Mouse (Mus musculus): Measurements from ENCODE around the gene Adgb.

The Adgb gene

DNA sequence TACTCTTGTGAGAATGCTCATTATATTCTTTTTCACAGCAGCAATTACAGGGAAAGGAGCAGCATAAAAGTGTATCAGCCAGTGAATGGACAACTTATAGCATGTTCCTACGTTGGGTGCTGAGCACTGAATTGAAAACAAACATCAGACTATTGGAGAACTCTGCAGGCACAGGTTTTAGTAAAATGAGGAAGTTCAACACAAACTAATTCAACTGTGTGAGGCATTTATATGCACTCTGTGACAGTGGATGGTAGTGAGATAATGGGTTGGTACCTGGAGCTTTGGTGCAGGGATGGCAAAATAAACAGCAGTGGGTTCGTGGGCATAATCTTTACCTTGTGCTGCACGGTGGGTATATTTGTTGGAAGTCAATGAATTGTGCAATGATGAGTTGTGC is 121.6 kb downstream of the Adgb start:
- no peak for DNase-seq (ENCODE audit: low spot score)

DNA sequence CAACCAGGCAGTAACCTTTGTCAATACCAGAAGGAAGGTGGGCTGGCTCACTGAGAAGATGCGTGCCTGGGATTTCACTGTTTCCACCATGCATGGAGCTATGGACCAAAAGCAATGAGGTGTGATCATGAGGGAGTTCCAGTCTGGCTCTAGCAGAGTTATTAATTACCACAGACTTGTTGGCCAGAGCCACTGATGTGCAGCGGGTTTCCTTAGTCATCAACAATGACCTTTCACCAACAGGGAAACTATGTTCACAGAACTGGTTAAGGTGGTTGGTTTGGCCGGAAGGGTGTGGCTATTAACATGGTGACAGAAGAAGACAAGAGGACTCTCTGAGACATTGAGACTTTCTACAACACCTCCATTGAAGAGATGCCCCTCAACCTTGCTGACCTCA is 128.2 kb downstream of the Adgb start:
- no peak for DNase-seq (ENCODE audit: low spot score)

DNA sequence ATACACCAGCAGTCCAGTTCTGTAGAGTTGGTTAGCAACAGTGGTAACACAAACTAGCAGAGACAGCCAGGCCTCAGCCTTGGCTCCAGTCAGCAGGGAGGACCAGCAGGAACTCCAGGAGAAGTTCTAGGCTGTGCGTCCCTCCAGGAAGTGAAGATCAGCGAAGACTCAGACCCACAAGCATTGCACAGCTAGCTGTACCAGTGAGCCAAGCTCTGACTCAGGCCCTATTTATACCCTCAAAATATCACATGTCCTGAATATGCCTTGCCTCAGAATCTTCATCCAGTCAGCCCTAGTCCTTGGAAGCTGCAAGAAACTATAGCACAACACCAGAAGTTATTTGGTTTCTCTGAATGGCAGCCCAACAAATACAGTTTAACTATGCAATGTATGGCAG is 146.6 kb downstream of the Adgb start:
- no peak for DNase-seq (ENCODE audit: low spot score)

DNA sequence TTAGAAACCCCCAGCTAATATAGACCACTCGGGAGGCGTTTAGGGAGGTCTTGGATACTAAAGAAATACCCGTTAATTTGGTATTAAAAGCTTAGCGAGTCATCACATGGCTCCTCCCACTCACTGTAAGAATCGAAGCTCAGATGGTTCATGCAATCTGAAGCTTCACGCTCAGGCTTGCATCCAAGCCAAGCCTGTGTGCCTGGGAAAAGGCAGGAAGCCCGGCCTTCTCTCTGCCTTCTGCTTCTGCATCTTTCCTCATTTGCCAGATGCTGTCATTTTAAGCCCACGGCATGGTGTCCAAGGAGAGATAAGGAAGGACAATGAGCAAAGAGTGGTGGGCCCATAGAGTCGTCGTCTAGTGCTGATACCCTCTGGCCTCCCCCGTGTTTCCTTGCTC is 149.2 kb downstream of the Adgb start:
- DNase-seq (ENCODE audit: low spot score) = peak; percentile 23

DNA sequence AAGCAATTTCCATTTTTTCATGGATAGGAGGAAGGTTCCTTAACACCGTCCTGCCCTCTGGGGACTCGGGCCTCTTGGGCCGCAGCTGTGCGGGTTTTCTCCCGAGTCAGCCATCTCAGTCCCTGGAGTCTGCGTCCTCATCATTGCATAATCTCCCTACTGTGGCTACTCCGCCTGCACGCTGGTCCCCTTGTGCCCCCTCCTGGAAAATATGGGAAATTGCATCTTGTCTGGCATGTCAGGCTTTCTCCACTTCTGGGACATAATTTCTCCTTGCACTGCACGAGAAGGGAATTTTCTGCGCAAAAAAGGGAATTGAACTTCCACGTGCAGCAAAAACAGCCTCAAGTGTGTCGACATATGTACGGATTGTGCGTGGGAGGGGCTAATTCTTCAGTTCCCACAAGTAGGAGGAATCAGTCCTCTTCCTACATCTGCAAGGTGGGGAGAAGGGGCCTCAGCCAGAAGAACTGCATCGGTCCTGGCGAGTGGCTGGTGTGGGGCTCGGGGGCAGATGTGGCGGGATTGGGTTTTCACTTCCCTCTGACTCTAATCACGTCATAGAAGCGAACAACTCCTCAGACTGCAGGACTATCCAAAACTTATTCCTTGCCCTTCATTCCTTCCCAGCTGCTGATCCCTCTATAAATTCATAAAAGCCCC is 150.9 kb downstream of the Adgb start:
- peak; percentile 88 for DNase-seq (ENCODE audit: low spot score)

DNA sequence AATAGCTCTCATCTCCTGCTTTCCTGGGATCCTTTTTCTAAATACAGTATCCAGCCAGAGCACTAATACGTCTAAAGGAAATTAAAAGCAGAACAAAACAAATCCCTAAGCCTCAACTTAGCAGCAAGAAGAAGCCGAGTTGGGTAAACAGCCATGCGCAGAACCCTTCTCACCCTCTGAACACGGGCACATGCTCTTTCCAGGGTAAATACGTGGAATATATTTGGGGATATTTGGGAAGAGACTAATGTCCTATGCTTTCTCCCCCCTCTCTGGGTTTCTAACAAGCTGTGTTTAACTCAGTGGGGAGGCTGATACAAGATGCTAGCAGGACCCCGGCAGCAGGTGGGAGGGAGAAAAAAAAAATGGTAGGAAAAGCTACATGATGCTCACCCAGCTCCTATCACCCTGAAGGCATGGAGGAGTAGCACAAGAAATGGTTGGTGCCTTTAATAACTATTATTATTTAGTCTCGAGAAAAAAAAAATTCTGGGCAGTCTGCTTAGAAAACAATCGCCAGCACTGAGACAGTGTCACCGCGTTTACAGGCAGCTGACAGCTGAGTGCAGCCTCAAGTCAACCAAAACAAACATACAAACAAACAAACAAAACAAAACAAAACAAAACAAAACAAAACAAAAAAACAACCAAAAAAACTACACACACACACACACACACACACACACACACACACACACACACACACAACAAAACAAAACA is 151.6 kb downstream of the Adgb start:
- DNase-seq (ENCODE audit: low spot score) = no peak

DNA sequence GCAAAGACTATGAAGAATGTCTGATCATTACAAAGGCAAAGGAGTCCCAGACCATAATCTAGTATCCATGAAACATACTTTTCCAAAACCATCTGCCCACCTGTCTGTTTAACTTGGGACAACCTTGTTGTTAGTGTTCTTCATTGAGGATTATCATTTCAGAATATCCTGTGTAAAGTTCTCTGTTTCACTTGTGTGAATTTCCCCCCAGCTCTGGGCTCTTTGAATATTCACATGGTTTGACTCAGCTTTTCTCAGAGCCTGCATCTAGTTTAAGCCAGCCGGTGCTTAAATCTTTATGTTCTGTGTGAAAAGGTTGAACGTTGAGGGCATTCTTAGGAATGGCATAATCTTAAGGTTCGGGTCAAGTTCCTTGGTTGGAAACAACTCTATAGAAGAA is 154.0 kb downstream of the Adgb start:
- DNase-seq (ENCODE audit: low spot score) = no peak

DNA sequence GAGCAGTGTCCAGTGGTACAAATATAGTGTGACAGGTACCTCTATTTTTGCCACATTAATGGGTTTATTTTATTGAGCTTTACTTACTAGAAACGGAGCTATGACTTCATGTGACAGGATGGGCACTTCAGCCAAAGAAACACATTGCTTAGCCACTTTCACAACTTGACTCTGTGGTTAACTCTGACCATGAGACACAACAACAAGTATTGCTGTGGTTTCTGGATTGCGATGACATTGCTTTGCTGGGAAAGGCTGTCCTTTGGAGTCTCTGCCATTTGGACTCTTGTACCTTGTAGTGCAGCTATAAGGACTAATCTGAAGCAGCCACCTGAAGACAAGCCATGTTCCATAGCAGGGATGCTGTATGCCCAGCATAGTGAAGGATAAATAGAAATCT is 156.5 kb downstream of the Adgb start:
- no peak for DNase-seq (ENCODE audit: low spot score)

DNA sequence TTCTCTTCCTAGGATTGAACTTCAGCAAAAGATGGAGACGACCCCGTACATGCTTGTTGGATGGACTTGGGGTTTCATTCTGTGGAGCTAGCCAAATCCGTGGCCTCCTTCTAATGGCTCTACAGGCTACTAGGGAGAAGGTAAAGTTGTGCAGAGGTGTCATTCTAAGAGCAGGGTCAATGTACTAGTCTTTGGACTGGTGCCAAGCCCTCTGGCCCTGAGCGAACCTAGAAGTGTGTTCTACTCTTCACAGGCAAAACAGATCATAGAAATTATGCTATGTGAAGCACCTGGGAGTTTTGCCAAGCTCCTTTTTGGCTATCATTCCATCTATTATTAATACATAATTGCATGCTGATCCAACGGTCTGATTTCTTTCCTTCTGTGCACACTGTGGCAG is 157.6 kb downstream of the Adgb start:
- no peak for DNase-seq (ENCODE audit: low spot score)

DNA sequence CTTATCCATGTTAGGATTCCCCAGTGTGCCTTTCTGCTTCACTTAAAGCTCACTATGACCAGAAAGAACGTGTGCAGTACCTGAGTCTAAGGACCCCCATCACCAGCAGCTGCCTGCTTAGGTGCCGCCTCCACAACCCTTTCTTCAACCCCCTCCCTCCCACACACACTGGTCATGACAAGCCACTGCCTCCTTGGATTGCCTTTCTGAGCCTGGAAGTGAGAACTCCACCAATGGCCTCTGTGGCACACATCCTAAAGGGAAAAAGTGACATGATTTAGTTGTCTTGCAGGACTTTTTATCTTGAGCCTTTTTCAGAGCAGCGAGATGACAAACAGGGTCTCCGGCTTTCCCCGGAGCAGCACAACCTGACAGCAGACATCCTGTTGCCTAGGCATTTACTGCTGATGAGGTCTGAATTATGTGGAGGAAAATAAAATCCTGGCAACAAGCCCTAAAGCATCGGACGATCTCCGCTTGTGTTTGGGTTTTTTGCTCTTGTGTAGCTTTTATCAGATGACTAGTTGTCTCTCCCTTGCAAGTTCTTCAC is 162.2 kb downstream of the Adgb start:
- no peak for DNase-seq (ENCODE audit: low spot score)

DNA sequence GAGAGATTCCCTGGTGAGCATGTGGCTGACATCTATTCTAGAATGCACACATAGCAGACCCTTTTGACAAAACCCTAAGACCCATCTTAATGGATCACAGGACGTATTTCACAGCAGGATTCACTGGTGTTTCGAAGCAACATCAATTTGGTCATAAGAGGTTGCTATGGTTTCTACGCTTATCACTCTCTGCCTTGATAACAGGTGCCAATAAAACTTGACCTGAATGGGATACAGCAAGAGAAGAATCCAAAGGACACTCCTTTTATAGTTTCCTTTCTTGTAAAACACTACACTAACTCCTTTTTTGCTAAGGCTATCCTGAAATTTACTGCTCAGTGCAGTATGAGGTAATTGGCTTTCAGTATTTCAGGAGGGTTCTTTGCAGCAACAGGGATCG is 163.1 kb downstream of the Adgb start:
- DNase-seq (ENCODE audit: low spot score) = no peak

DNA sequence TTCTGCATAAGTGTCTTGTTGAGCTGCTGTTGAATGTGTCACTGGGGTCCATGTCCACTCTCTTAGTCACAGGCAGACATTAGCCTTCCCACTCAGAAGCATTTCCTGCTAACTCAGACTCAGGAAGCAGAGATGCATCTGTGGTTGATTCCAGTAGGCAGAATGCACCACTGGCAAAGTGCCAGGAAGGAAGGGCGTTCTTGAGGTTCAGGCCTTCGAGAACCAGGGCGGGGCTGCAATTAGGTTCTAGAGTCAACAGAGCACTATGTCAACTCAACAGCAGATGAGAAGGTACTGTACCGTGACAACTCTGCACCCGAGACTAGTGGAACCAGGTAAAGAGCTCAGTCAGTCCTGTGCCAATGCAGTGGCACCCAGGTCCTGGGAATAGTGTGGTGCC is 164.7 kb downstream of the Adgb start:
- DNase-seq (ENCODE audit: low spot score) = peak; percentile 38

DNA sequence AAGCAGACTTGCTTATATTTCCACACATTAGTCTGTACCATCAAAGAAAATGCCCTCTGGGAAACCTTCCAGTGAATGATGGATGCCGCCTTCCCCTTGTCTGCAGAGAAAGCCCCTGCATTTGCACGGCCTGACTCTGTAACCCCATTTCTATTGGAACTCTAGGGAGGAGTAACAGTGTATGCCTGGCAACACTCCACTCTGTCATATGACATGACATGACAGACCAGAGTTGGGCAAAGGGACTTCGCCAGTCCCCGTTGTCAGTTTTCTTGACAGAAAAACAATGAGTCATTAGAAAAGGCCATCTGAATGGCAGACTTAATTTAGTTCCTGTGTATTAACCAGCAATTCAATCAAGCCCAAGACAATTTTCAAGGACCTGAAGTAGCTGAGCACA is 167.8 kb downstream of the Adgb start:
- peak; percentile 18 for DNase-seq (ENCODE audit: low spot score)

DNA sequence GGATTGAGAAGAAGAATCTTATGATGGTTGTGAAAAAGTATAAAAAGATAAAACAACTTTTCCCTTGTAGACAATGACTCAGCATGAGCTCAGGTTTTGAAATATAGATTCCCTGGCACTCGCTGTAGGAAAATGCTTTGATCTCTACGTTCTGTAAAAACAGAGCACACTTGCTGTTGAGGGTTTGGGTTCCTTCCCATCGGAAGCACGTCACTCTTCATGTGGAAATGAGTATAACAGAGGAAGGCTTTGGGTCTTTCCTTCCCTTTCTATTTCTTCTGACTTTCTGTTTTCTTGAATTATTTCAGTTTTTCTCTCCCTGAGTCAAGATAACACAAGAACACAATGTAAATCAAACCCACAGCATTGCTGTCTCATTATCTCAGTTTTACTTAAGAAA is 170.4 kb downstream of the Adgb start:
- DNase-seq (ENCODE audit: low spot score) = no peak

DNA sequence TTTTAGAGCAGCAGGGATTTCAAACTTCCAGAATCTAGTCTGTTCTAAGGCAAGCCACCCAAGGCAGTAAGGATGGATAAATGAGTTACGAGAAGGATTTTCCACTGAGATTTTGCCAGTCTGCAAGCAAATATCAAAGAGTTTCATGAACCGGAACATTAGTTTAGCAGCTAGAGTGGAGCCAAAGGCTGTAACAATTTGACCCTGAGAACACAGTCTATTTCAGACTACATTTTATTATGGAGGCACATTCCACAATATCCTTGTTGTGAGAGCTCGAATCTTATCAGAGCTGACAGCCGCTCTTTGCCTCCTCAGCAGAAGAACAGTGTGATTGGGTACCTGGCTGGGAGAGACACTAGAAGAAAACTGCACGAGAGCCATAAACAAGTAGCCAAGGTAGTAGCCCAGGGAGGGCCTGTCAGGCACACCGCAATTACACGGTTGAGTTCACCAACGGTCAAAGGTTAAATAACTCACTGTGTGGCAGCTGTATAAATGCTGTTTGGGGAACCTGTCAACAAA is 171.1 kb downstream of the Adgb start:
- no peak for DNase-seq (ENCODE audit: low spot score)

DNA sequence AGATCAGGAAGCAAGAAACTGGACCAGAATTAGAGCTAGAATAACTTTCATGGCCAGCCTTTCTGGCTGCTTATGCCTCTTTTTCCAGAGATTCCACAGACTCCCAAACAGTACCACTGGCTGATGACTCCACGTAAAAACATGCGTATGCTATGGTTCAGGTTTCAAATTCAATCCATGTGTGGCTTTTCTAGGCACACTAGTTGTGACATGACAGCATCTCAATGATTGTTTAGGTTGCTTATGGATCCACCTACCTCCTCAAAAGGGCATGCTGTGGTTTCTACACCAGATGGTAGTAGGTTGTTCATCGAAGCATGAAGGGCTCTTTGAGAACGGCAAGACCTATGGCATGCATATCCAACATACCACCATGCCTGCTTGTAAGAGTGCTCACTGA is 172.1 kb downstream of the Adgb start:
- DNase-seq (ENCODE audit: low spot score) = no peak

DNA sequence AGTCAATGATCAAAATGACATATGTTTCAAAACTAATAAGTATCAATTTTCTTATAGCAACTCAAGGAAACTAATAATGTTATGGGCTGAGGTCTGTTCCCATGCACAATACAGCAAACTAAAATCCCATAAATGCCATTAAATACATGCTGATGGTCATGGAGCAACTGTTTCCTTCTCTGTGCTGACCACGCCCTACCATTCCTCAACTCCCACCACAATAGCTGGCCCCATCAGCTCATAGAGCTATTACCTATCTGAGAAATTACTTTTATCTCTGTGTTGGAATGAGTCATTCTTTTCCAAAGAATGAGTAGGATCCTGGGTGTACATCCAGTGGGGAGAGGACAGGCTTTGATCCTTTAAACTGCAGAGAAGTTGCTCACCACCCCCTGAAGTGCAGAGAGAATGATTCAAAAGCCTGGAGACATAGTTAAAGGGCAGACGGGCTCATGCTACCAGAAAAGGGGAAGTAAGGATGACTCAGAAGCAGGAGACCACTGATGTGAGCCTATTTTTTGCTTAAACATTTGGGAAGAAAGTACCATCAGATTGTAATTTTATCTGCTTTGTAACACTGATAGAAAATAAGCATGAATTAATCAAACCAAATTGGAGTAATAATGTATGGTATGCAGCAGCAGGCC is 184.8 kb downstream of the Adgb start:
- DNase-seq (ENCODE audit: low spot score) = no peak
